Mouse (Mus musculus) layer of hippocampus, adult 11-12 months (tissue): Measurements from ENCODE around the gene Acad12.

ENCODE experiments used
- DNase-seq: peaks from one replicate; pipeline ENCODE4 v3.0.0; 2022; ENCODE audit warnings: low spot score

The Acad12 gene

DNA sequence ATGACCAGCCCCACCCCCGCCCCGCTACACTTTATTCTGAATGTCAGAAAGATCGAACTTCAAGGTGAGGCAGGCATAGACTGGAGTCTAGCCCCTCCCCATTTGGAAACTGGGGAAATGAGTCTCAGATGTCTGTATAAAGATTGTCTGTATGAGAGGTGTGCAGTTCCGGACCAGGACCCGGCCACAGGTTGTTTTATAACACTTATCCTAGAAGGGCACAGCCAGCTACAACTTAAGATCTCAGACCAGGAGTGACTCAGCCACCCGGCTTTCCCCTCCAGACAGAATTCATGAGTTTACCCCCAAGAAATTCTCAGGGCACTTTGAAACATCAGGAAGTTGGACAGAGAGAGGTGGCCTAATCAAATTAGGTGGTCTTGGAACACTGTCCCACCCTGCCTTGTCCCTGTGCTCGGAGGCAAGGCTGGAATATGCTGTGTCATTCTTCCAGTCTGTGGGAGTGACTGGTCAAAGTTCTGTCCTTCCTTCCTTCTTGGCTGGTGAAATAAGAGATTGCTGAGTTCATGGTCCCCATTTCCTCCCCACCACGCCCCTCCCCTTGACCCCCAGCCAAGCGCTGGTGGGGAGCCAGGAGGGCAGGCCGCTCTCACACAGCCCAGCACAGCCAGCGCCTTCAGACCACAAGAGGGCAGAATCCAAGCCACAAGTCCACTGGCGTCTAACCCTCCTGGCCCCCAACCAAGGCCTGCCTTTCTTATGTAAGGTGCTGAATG lies 34.8 kb downstream of the Acad12 start:
- peak; percentile 83 for DNase-seq

DNA sequence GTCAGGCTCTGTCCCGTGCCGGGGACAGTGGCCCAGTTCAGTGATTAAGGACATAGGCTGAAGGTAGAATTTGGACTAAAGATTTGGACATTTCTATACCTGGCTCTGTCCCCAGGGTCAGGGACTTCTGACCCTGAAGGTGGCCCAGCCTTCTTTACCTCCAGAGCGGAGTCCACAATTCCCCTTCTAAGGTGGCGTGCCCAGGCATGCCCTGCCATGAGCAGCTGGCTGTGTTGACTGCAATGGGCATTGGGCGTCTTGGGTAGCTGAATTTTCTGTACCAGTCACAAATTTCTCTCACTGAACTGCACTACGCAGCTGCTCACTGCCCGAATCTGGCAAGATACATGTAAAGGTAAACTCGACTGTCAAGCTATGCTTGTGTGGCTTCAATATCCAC lies 36.8 kb downstream of the Acad12 start:
- DNase-seq: no peak

DNA sequence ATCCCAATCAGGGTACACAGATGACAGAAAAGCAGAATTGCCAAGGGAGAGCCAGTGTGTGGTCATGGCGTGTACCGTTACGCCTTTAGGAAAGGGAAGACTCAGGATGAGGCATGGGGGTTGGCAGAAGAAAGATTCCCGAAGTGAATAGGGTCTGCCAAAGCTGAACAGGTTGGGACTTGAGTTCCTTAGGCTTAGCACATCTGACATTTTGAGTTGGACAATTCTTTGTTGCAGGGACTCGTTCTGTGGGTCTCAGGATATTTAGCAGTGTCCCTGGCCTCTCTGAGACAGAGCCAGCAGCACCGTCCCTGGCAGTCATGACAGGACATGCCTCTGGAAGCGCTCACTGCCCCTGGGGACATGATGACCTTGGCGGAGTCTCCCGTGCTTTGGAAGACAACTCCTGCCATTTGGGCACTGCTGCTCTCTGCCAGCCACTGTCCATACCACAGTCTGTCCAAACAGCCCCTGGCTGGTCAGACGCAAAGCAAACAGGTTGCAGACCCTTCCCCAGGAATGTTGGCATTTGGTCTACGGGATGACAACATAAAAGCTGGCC lies 41.7 kb downstream of the Acad12 start:
- DNase-seq: no peak

DNA sequence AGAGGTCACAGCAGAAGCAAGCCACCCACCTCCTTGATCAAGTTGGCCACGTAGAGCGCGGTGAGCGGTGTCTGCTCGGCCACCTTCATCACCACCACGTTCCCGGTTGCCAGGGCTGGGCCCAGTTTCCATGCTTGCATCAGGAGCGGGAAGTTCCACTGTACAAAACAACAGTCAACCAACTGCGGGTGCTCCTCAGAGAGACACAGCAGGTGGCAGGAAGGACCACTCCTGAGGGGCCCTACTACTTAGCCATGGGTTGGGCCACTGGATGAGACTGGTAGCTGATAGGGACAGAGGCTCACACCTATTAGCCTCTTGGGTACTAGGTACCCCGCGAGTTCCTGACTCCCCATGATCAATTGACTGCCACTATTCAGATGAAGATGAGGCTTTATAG lies 42.9 kb downstream of the Acad12 start:
- DNase-seq: no peak

DNA sequence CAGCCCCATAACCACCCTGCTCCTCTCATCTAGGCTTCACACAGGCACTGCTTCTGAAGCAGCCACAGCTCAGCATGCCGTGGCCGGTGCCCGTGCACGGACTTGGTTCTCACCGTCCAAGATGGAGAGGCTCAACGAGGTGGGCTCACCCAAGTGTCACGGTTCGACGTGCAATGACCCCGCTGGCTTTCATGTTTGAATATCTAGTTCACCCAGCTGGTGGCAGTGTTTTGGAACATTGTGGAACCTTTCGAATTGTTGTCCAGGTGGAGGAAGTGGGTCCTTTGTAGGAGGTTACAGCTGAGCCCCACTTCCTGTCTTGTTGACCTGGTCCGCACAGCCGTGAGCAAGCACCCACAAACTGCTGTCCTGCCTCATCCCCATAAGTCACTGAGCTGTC lies 44.6 kb downstream of the Acad12 start:
- DNase-seq: no peak

DNA sequence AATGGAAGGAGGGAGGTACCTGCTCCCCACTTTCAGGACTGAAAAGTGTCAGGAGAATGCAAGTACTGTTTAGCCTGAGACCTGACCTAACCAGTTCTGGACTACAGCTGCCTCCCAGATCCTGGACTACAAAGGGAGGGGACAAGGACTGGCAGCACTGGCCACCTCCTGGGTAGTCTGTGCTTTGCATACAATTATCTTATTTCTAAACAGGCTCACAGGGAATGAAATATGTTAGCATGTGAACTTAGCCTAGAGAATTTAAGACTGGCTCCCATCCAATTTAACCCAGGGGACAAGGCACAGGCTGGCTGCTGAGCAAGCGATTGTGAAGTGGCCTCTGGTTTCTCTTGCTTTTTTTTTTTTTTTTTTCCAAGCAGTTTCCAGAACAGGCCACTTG lies 48.0 kb downstream of the Acad12 start:
- DNase-seq: no peak

DNA sequence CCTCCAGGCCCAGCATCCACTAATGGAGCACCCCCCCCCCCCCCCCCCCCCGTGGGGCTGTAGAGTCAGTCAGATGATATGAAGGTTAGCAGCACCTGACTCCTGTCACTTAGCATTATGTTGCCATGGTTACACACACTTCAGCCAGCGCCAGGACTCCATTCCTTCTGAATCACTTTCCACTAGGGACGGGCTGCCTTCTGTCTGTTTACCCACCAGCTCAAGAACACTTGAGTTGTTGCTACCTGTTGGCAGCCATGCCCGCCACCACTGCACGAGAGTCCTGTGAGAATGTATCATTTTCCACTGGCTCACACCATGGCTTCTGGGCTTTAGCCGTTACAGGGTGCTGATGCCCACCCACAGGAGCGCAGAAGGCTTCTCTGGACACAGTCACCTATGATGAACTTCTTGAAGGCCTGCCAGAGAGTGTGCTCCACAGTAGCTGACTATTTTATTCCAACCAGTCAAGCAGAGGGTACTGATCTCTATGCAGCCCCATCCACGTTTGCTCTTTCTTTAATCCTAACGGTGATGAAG lies 48.8 kb downstream of the Acad12 start:
- no peak for DNase-seq

DNA sequence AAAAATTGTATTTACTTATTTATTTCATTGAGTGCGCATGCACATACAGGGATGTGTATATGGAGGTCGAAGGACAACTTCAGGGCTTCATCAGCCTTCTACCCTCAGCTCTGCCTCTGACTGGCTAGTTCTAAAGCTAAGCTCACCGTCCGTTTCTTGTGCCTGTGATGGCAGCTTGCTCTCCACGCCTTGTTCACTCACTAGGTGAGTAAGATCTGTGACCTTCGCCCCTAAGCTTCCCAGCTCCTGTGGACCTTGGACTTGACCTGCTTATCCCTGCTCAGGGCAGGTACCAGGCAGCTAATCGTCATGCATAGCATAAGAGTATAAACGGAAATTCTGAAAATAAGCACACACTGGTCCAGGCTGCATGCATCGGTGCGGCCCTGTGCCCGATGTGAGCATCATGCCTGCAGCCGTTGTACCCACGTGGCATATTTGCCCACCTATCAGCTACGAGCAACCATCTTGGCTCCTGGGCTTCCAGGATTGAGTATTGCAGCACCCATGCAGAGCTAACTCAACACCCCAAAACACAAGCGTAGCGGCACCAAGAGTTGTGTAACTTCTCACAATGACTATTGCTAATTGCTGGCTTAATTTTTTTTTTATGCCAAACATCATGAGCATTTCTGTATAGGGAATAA lies 52.6 kb downstream of the Acad12 start:
- no peak for DNase-seq

DNA sequence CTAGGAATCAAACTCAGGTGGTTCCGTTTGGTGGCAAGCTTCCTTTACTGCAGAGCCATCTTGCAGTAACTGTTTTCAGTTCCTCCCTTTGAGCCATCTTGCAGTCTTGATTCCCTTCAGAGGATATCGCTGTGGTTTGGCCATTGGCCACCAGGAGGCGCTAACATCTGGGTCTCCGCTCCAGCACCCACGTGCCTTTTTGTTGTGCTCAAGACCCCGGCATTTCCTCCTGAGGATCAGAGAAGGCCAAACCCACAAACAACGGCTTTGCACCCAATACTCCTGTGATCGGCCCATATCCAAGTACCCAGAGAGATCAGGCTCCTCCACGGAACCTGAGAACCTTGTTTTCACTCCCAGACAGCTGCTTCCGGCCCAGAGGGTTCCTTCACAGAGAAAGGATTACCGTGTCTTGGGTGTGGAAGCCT lies 54.3 kb downstream of the Acad12 start:
- DNase-seq: peak; percentile 88

DNA sequence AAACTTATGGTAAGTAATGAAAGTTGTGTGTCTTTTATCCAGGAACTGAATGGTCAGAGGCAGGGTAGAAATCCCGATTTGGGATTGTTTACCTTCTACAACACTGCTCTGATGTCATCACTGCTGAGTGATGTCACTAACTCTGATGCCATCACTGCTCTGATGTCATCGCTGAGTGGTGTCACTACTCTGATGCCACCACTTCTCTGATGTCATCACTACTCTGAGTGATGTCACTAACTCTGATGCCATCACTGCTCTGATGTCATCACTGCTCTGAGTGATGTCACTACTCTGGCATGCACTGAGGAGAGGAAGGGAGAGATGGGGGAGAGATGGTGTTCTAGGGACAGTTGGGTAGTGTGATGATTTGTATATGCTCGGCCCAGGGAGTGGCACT lies 56.3 kb downstream of the Acad12 start:
- no peak for DNase-seq

DNA sequence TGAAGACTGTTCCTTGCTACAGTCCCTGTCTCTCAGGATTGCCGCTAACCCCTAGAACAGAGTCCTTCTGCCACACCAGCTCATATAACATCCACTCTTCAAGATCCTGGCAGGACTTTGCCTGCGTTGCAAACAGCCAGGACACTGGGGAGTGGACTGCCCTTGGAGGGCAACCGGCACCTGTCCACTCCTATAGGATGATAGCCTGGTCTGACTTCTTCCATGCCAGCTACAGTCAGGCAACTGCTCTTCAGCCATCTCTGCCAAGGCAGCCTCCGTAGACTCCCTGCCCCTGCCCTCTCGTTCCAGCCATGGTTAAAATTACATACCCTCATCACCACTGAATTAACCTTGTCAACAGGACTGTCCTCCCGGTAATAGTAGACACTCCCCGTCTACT lies 69.5 kb downstream of the Acad12 start:
- no peak for DNase-seq

DNA sequence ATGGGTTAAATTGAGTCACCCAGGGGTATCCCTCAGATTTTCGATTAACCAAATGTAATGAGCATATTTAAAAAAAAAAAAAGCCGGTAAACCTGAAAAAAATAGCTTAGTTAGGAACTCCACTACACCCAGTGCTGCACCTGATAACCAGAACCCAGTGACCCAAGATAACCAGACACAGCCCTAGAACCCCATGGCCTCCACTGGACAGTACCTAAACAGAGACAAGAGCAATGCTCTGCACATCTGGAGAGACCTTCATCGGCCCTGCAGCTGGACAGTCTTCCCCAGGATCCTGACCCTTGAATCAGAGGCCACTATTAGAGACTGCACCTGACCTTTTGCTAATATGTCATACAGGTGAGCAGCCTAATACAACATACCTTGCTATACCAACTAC lies 71.7 kb downstream of the Acad12 start:
- no peak for DNase-seq
